Mouse (Mus musculus) liver, embryonic 16.5 days (tissue): ENCODE results near the gene Hist1h2bk. TPM values are rescaled to one million over a fixed set of nuclear protein-coding genes. Genes with fewer than 3 reads are reported as not detected.
"Not testable (repeated sequence)": the region's sequence is repeated elsewhere in the genome, so short reads cannot be mapped to it uniquely, and the experiment has no call there.

Source experiments
- ATAC-seq: fragments of 200-750 bp; cut with Nextera tagmentation; 2 replicates; pipeline ENCODE4 v1.8.0; 2017; ENCODE audit warnings: low read depth, mild to moderate bottlenecking, moderate number of reproducible peaks, moderate library complexity
- H3K27ac ChIP-seq: fragments of 300-500 bp; sonication (generic); 2 replicates; pipeline ENCODE4 v1.5.1; 2014; ENCODE audit warnings: mild to moderate bottlenecking, low read length
- H3K27me3 ChIP-seq: fragments of 300-500 bp; sonication (generic); 2 replicates; pipeline ENCODE4 v1.6.1; 2014; ENCODE audit warnings: low read depth, low read length, mixed read lengths; ENCODE audit not compliant: control insufficient read depth, insufficient read depth
- H3K36me3 ChIP-seq: fragments of 300-500 bp; sonication (generic); 2 replicates; pipeline ENCODE4 v1.6.1; 2014; ENCODE audit warnings: mild to moderate bottlenecking; ENCODE audit not compliant: control insufficient read depth, insufficient read depth
- H3K4me1 ChIP-seq: fragments of 300-500 bp; sonication (generic); 2 replicates; pipeline ENCODE4 v1.6.1; 2014; ENCODE audit warnings: low read depth, low read length, mixed read lengths; ENCODE audit not compliant: control insufficient read depth
- H3K4me2 ChIP-seq: fragments of 300-500 bp; sonication (generic); 2 replicates; pipeline ENCODE4 v1.6.1; 2014; ENCODE audit warnings: low read depth, low read length, mixed read lengths
- H3K4me3 ChIP-seq: fragments of 300-500 bp; sonication (generic); 2 replicates; pipeline ENCODE4 v1.5.1; 2014; ENCODE audit warnings: low read depth, mild to moderate bottlenecking, low read length
- H3K9ac ChIP-seq: fragments of 300-500 bp; sonication (generic); 2 replicates; pipeline ENCODE4 v1.6.1; 2014; ENCODE audit warnings: low read depth, low read length
- H3K9me3 ChIP-seq: fragments of 300-500 bp; sonication (generic); replicated peaks from 2 replicates; pipeline ENCODE4 v1.6.1; 2016; ENCODE audit warnings: low read length; ENCODE audit not compliant: control insufficient read depth
- WGBS: fragments of 180-500 bp; shearing (Covaris S2); extraction: QIAGEN DNeasy Blood & Tissue Kit; methylation state at CpG from one replicate; pipeline ENCODE4 v1.1.7; 2014; ENCODE audit not compliant: insufficient replicate concordance; 5-methylcytosine and 5-hydroxymethylcytosine counted together
- microRNA-seq: library from miRNA; unstranded; fragments of <30 nt; microRNA quantifications from one replicate; pipeline ENCODE4, GENCODE M21; 2016
- polyA plus RNA-seq: library from polyadenylated mRNA; unstranded; fragments of >200 nt; fragmentation: Nextera tagmentation; extraction: Ambion mirVana; gene quantifications from 2 replicates; pipeline ENCODE4 v1.2.1, GENCODE M21; 2015

The Hist1h2bk gene
- polyA plus RNA-seq, 1 experiment from 2014 or later = 2.9 TPM

DNA sequence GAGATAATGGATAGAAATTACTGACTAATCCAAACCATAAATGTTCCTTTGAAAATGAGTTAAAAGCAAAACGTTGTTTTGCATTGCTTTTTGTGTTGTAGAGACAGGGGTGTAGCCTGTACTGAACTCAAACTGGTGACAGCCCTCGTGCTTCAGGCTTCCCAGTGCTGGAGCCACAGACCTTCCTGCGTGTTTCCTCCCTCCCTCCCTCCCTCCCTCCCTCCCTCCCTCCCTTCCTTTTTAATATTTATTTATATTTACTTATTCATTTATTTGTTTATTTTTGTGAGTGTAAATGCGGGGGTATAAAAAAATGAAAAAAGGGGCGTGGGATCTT is 15.8 kb downstream of the Hist1h2bk start:
- no peak overlapping the region for H3K27ac ChIP-seq
- ATAC-seq = no peak
- H3K4me3 ChIP-seq = peak overlapping the region; percentile 63
- 10% methylated on average over 5 of the region's 5 CpGs for WGBS
- no peaks in the 10 kb centered on the region for H3K27me3 ChIP-seq
- peaks cover 18% of the 10 kb centered on the region for H3K4me1 ChIP-seq
- H3K9ac ChIP-seq = peak overlapping the region; percentile 66
- peak overlapping the region; percentile 85 for H3K4me2 ChIP-seq
- H3K36me3 ChIP-seq = no peaks in the 10 kb centered on the region
- no peaks in the 10 kb centered on the region for H3K9me3 ChIP-seq

- no peak overlapping the region for H3K27ac ChIP-seq
- H3K36me3 ChIP-seq = no peaks in the 10 kb centered on the region
- peaks cover 18% of the 10 kb centered on the region for H3K4me1 ChIP-seq
- H3K4me3 ChIP-seq = no peak overlapping the region
- no peak overlapping the region for H3K9ac ChIP-seq
- 83% methylated on average over 1 of the region's 1 CpGs for WGBS
- H3K27me3 ChIP-seq = no peaks in the 10 kb centered on the region
- H3K9me3 ChIP-seq = no peaks in the 10 kb centered on the region
- no peak overlapping the region for H3K4me2 ChIP-seq
- no peak for ATAC-seq
Measured at GRCm38 (mm10) chr13:22053754-22054153, 18.1 kb downstream of the Hist1h2bk start.

DNA sequence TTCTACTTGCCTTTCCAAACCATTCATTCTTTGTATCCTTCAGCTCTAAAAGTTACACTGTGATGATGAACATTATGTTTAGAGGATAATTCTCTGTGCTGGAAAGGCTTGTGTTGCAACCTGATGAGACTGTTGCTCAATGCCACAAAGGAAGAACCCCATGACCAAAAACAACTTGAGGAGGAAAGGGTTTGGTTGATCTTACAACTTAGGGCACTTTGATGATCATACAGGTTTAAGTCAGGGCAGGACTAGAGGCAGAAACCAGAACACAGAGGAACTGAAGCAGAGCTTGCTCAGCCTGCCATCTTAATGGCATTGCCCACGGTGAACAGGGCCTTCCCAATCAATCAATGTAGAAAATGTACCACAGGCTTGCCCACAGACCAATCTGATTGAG is 25.8 kb downstream of the Hist1h2bk start:
- Histone ChIP-seq H3K4me1 (no peaks in the 10 kb centered on the region), H3K27me3 (no peaks in the 10 kb centered on the region), H3K9me3 (no peaks in the 10 kb centered on the region), H3K9ac (no peak overlapping the region), H3K4me2 (no peak overlapping the region), H3K27ac (no peak overlapping the region), H3K4me3 (no peak overlapping the region), H3K36me3 (no peaks in the 10 kb centered on the region)
- WGBS = 33% methylated on average over 1 of the region's 1 CpGs
- ATAC-seq = no peak

DNA sequence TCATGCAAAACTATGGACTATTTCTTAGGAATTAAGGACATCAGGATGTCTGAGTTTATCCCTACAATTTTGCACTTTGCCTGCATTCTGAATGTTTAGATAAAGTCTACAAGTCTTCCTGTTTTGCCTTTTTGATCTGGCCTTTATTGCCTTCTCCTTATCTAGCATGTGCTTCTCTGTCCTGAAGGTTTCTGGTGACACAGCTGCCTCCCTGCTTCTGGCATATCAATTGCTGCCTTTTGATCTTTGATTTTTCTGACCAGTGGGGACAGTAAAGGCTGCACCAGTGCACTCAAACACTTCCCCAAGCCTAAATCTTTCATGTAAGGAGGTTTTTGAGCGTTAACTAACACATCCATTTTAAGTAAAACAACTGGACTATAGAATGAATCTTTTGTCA is 27.8 kb downstream of the Hist1h2bk start:
- WGBS = 27% methylated on average over 1 of the region's 1 CpGs
- Histone ChIP-seq H3K27ac (no peak overlapping the region), H3K4me3 (no peak overlapping the region), H3K27me3 (no peaks in the 10 kb centered on the region), H3K9ac (no peak overlapping the region), H3K36me3 (no peaks in the 10 kb centered on the region), H3K9me3 (no peaks in the 10 kb centered on the region), H3K4me1 (no peaks in the 10 kb centered on the region), H3K4me2 (no peak overlapping the region)
- ATAC-seq = no peak

- not testable (repeated sequence) for H3K27me3 ChIP-seq, H3K4me3 ChIP-seq, H3K4me1 ChIP-seq, H3K9ac ChIP-seq, H3K27ac ChIP-seq, ATAC-seq, H3K4me2 ChIP-seq, H3K36me3 ChIP-seq, H3K9me3 ChIP-seq
- 67% methylated on average over 1 of the region's 1 CpGs for WGBS
Measured at GRCm38 (mm10) chr13:22084140-22084539, 48.5 kb downstream of the Hist1h2bk start, which contains the start of gene Vmn1r188. TSS of gene Vmn1r188 (plus strand) at chr13:22084440.

Small RNA genes within 50 kb of the gene (microRNA-seq; reads per million reads assigned to microRNA genes)
- not detected for gene Gm26300
- not detected for gene Gm44390
- not detected for gene Gm44486

Other genes with a start within 250 kb of the Hist1h2bk start
- gene Hist1h2an, start 248.7 kb upstream of the Hist1h2bk start, polyA plus RNA-seq = 10.1 and 14.1 TPM in 2 replicates
- 3.8 and 7.6 TPM in 2 replicates for gene Hist1h2bp, start 248.4 kb upstream of the Hist1h2bk start, polyA plus RNA-seq
- 25.4 and 31.7 TPM in 2 replicates for gene Hist1h2bq, start 225.7 kb upstream of the Hist1h2bk start, polyA plus RNA-seq
- gene Hist1h2ao, start 225.4 kb upstream of the Hist1h2bk start, polyA plus RNA-seq = 2.1 TPM in 1 of 2 replicates, not detected in the other
- not detected in 2 replicates for gene Hist1h4m, start 224.1 kb upstream of the Hist1h2bk start, polyA plus RNA-seq
- 25.5 and 40.3 TPM in 2 replicates for gene Hist1h4n, start 203.7 kb upstream of the Hist1h2bk start, polyA plus RNA-seq
- 3,914 and 4,206 TPM in 2 replicates for gene Hist1h2ap, start 202.4 kb upstream of the Hist1h2bk start, polyA plus RNA-seq
- 24.7 and 33.6 TPM in 2 replicates for gene Hist1h2br, start 202.1 kb upstream of the Hist1h2bk start, polyA plus RNA-seq
- 0.55 and 0.56 TPM in 2 replicates for gene Zfp184, start 90.8 kb upstream of the Hist1h2bk start, polyA plus RNA-seq
- gene Pom121l2, start 54.7 kb upstream of the Hist1h2bk start, polyA plus RNA-seq = not detected in 2 replicates
- 0.54 and 0.72 TPM in 2 replicates for gene Prss16, start 26.1 kb upstream of the Hist1h2bk start, polyA plus RNA-seq
- gene Hist1h2ah, start 302 bp upstream of the Hist1h2bk start, polyA plus RNA-seq = 13.7 and 18.8 TPM in 2 replicates
- gene Hist1h4i, start 5.5 kb downstream of the Hist1h2bk start, polyA plus RNA-seq = 47.5 and 58.3 TPM in 2 replicates
- 13.1 and 20.8 TPM in 2 replicates for gene Hist1h2ag, start 7.1 kb downstream of the Hist1h2bk start, polyA plus RNA-seq
- gene Hist1h2bj, start 7.3 kb downstream of the Hist1h2bk start, polyA plus RNA-seq = 13.4 and 22.7 TPM in 2 replicates
- not detected in 2 replicates for gene Vmn1r188, start 48.6 kb downstream of the Hist1h2bk start, polyA plus RNA-seq
- not detected in 2 replicates for gene Vmn1r189, start 70.0 kb downstream of the Hist1h2bk start, polyA plus RNA-seq
- gene Vmn1r191, start 148.1 kb downstream of the Hist1h2bk start, polyA plus RNA-seq = not detected in 2 replicates
- not detected in 2 replicates for gene Vmn1r192, start 155.3 kb downstream of the Hist1h2bk start, polyA plus RNA-seq
- not detected in 2 replicates for gene Vmn1r193, start 187.3 kb downstream of the Hist1h2bk start, polyA plus RNA-seq
- not detected in 2 replicates for gene Vmn1r194, start 208.3 kb downstream of the Hist1h2bk start, polyA plus RNA-seq
- not detected in 2 replicates for gene Vmn1r195, start 234.7 kb downstream of the Hist1h2bk start, polyA plus RNA-seq